Comparison of ENCODE assay signal across 14 mouse cellular contexts in the genomic region with DNA sequence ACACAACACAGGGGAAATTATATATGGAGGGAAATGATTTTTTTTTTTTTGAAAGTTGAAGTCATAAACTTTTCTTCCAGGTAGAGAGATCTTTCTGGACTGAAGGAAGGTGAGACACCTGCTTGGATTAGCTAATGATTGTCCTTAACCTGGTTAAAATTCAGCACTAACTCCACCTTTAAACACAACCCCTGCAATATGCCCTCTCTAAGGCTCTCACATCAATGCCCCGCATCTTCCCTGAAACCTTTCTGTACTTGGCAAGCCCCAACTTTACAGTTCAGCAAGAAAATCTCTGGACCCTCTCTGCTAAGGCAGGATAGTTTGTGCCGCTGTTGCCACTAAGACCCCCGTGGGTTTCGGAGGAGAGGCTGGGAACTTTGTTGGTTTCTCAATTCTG.
"Had no signal": no experiment of that assay in that cellular context is flagged by ENCODE, and none has a peak within 500 bp of the region (broad histone marks: within the 10 kb centered on the region; RNA-seq: fewer than 3 reads in every experiment).

No protein-coding gene starts in this region.

- H3K9me3 ChIP-seq: midbrain, embryonic 12.5 days; neural tube, embryonic 13.5 days had no signal

- H3K4me2 ChIP-seq: midbrain, embryonic 12.5 days; neural tube, embryonic 13.5 days had no signal

- H3K27ac ChIP-seq: left cerebral cortex, adult 2 months; liver, embryonic 14.5 days; midbrain, embryonic 12.5 days; neural tube, embryonic 13.5 days had no signal

- H3K27me3 ChIP-seq: midbrain, embryonic 12.5 days; neural tube, embryonic 13.5 days had no signal

- H3K4me3 ChIP-seq: left cerebral cortex, adult 2 months; midbrain, embryonic 12.5 days; neural tube, embryonic 13.5 days had no signal

- DNase-seq: liver; lung, adult 18-20 months; retina, postnatal 1 day; right cerebral cortex, postnatal 4 days; spleen, adult 18-20 months; thymus, adult 18-20 months; thymus, postnatal 14 days had no signal

- ATAC-seq: hindbrain, embryonic 16.5 days; inflammation-experienced regulatory T-cells, adult 6 months; midbrain, embryonic 16.5 days had no signal

- H3K9ac ChIP-seq: liver, embryonic 14.5 days; midbrain, embryonic 12.5 days; neural tube, embryonic 13.5 days had no signal
